Mouse (Mus musculus): ENCODE measurements around the gene B3galt5.

Gene B3galt5

GRCm38 (mm10) chr16:96348766-96349165 is 113.2 kb downstream of the B3galt5 start:
- DNase-seq: no peak

- no peak for DNase-seq
These were observed 115.9 kb downstream of the B3galt5 start for GRCm38 (mm10) chr16:96351520-96351919.

GRCm38 (mm10) chr16:96353296-96353896 is 117.8 kb downstream of the B3galt5 start:
- no peak for DNase-seq

- DNase-seq: no peak
These were observed 118.4 kb downstream of the B3galt5 start for GRCm38 (mm10) chr16:96353996-96354395.

- DNase-seq: peak; percentile 37 to 55
These were observed 122.3 kb downstream of the B3galt5 start for GRCm38 (mm10) chr16:96357903-96358302.

- DNase-seq: no peak
These were observed 125.9 kb downstream of the B3galt5 start for GRCm38 (mm10) chr16:96361305-96362124.

- DNase-seq: no peak
These were observed 127.3 kb downstream of the B3galt5 start for GRCm38 (mm10) chr16:96362873-96363272.

GRCm38 (mm10) chr16:96363277-96363676 is 127.7 kb downstream of the B3galt5 start:
- no peak for DNase-seq

- DNase-seq: no peak
These were observed 129.3 kb downstream of the B3galt5 start for GRCm38 (mm10) chr16:96364870-96365269.
